Mouse (Mus musculus) cerebellum, postnatal 10 days (tissue): ENCODE results near the gene Setd7.
A peak's percentile ranks its signal among the peaks of the same experiment; 100 is the strongest.
"Not testable (repeated sequence)": the region's sequence is repeated elsewhere in the genome, so short reads cannot be mapped to it uniquely, and the experiment has no call there.

Source experiments
- DNase-seq, 2 experiments: peaks; one replicate each; pipeline ENCODE4 v3.0.0; 2021; ENCODE audit warnings: mixed read lengths in 2 of 2

Setd7 gene

DNA sequence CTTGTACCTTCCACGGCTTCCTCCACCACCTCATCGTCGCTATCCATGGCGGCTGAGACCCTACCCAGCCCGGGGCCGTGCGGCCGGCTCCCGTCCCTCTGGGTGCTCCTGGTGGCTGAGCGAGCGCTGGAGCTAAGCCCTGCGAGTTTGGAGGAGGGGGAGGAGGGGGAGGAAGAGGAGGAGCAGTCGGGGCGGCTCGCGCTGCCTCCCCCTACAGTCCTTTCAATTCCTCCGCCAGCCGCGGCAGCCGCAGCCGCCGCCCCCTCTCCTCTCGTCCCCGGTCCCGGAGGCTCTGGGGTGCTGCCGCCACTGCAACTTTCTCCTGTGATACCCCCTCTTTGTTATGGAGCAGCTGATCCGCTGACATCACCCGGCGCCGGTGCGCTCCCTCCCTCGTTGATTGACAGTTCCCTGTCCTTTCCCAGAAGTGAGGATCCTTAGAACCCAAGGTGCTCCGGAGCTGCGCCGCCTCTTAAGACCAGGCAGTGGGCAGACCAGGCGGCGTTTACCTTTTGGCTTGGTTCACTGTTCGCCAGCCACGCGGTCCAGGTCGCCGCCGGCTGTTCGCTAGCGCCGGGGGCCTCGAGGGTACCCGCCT, at the start of gene Setd7:
Gene Setd7, minus strand, starts transcription at position 369 of the 598 bp plus-strand sequence.
- DNase-seq, result peak; percentile 86 to 87

DNA sequence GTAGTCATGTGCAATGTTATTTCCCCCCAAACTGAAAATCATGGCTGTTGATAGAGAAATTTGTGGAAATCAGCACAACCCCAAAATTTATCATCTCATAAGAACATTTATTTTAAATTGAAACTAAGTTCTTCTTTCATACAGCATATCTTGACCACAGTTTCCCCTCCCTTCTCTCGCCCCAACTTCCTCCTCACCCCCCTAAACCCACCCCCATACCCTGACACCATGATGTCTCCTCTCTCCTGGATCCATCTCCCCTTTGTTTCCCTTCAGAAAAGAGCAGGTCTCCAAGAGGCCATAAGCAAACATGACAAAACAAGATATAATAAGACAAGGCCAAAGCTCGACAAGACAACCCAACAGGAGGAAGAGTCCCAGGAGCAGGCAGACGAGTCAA, 43.8 kb upstream of the Setd7 start:
- no peak for DNase-seq

DNA sequence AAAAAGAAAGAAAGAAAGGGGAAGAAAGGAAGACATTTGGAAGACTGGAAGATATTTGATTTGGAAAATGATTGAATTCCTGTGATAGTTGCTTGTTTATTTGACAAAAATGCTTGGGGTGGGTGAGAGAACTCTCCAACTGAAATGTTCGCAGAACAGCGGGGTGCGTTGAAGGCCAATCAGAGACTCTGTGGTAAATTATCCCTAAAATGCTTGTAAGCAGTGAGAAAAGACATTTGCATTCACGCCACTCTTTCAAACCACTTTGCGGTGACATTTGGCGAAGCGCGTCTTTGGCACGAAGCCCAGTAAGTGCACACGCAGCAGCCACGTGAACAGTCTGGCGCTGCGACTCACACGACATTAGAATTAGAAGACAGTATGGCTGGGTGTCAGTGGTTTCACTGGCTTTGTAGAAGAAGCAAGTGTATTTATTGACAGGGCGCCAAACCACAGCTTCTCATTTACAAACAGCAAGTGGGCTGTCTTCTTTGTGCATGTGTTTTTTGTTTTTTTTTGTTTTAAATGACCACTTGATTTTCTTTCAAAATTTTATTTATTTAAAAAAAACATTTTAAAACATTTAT, 43.1 kb upstream of the Setd7 start:
- peak; percentile 92 for DNase-seq

DNA sequence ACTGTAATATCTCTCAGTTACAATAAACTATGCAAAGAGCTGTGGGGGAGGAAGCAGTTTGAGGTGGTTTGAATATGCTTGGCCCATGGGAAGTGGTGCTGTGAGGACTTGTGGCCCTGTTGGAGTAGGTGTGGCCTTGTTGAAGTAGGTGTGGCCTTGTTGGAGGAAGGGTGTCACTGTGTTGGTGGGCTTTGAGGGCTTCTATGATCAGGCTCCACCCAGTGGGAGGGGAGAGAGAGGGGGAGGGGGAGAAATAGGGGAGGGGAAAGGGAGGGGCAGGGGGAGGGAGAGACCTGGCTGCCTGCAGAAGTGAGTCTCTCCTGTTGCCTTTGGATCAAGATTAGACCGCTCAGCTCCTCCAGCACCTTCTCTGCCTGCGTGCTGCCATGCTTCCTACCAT, 40.8 kb upstream of the Setd7 start:
- DNase-seq, result no peak

DNA sequence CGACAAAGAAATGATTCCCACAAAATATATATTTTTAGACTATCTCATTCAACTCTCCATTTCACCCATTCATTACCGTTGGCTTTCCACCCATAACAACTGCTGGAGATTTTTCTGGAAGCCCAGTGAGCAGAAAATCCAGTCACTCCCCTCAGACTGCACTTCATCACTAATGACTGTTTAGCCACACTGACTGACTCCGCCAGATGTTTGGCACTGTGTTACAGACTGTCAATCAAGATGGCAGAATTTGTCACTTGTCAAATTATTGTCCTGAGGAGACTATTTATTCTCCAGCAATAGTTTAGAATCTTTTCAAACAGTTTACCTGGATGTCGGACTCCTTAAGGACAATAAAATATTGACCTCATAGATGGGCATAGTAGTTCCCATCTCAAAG, 40.0 kb upstream of the Setd7 start:
- DNase-seq, result no peak

DNA sequence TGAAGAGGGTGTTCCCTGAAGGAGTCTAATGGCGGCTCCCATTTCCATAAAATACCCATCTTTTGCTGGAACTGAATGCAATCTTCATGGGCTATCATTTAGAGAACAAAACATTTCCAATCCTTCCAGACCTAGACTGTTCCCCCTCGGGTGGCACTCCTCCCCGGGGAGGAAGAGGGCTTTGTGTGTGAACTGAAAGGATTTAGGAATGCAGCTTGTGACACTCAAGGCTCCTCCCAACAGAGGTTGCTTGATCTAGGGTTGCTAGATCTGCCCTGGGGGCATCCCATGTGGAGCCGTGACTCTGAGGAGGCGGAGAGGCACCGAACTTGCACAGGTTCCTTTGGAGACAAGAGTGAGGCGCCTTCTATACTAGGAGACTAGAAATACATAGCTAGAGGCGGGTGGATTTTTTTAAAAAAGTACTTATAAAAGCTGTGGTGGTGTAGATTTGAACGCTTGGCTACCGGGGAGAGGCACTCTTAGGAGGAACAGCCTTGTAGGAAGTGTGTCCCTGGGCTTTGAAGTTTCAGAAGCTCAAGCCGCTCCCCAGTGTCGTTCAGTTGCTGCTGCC, 38.5 kb upstream of the Setd7 start:
- DNase-seq, result no peak

DNA sequence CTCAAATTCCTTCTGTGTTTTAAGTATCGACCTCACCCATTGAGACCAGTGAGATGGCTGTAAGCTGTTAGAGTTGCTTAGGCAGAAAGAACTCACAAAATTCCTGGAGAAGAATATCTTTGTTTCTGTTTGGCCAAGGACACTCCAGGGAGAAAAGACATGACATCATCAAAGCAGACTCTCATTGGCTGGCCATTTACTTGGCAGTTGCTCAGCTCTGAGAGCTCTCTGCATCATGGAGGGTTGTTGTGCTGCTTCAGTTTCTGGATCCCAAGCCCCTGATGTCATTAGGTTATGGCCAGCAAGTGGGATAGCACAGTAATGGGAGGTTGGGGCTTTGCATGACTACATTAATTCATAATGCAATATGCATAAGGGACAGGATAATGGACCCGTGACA, 35.9 kb upstream of the Setd7 start:
- DNase-seq, result peak in 1 of 2 experiments; percentile 32

DNA sequence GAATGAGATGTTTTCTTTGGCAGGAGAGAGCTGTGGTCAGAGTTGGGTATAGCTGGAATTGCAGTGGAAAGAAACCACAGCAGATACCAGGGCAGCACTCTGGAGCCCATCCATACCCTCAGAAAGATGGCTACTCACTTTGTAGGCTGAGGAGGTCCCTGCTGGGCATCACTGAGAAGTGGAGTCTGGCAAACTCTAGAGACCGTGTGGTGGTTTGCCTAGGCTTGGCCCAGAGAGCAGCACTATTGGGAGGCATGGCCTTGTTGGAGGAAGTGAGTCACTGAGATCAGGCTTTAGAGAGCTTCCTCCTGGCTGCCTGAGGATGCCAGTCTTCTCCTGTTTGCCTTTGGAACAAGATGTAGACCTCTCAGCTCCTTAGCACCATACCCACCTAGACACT, 32.8 kb upstream of the Setd7 start:
- DNase-seq, result no peak

DNA sequence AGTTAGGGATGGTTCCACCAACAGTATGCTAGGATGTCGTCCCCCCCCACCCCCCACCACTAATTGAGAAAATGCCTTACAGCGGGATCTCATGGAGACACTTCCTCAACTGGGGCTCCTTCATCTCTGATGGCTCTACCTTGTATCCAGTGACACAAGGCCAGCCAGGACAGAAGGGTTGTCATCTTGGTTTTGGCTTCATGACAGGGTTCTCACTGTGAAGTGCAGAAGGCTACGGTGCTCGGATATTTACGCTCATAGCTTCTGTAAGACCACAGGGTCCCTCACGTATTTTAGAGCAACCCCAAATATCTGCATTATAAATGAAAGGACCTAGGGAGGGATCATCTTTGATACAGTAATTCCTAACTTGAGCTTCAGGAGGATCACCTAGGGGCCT, 30.9 kb upstream of the Setd7 start:
- peak; percentile 57 to 65 for DNase-seq

DNA sequence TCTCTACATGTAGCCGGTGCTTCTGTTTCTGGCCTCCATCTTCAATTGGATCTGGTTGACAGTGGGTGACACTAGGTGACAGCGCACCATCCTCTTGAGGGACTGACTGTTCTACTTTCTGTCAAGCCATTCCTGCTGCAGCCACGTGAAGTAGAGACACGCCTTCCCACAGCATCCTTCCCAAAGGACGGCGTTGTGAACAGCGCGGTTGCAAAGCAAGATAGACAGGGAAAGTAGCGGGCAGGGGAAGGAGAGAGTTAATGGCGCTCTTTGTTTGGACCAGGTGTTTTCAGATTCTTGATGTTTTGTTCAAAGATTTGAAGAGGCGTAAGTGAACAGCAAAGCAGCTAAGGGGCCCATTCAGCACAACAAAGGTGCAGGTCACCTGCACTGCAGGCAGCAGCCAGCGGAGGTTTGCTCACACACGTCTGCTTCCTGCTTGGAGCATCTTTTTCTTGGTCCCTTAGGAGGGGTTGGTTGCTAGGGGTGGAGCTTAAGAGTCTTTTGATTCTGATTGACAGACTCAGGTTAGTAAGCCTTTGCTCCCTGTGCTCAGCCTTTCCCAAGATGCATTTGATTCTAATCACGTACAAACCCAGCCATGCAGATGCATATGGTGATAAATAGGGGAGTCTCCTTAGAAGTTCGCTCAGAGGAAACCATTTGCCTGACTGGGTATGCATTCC, 29.7 kb upstream of the Setd7 start:
- no peak for DNase-seq

DNA sequence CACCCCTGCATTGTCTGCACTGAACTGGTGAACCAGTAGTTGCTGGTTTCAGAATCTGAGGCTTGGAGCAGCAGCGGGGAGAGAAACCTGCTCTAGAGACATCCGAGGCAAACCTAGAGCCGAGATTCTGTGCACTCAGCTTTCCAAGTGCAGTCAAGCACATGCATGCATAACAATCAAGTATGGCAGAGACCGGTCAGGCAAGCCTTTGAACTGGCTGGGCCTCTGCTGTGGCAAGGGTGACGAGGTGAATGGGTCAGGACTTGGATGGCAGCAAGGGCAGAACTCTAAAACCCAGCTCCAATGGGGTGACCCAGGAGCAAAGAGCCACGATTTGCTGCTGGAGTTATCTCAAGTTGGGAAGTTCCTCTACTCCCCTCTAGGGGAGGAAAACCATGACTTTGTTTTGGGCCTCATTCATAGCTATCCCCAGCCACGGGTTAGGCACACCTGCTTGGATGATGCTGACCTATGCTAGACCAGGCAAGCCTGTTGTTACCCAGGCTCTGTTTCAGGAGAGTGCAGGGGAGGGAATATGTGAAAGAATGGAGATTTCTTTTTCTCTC, 27.1 kb upstream of the Setd7 start:
- no peak for DNase-seq

DNA sequence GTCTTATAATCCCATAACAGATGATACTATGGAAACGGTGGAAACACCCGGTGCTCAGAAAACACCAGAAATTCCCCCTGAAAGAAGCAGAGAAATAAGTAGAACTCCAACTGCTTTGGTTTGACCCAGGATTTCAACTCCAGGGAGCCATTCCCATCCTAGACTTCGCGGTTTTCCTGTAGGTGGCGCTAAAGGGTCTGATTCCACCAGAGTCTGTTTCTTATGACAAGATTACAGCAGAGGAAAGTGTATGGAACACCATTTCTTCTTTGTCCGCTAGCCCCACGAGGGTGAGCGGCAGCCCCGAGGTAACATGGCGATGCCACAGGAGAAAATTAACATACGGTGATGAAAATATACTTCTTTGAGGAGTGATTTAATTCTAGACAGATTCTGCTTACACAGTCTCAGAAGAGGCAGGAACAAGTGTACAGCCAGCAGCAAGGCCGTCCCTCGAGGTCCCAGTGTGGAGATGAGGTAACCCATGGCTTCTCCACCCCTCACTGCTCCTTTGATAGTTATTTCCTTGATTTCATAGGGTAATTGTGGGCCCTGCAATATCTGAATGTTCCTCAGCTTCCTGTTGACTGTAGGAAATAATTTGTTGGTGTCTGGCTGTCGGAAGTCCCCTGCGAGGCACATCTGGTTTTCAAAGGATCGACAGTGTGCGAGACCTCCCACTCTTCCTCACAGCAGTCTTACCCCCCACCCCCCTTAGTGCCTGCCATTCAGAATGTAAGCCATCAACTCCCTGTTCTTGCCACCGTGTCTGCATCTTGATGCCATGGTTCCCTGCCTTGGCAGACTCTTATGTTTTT, 23.1 kb upstream of the Setd7 start:
- peak; percentile 92 to 96 for DNase-seq

DNA sequence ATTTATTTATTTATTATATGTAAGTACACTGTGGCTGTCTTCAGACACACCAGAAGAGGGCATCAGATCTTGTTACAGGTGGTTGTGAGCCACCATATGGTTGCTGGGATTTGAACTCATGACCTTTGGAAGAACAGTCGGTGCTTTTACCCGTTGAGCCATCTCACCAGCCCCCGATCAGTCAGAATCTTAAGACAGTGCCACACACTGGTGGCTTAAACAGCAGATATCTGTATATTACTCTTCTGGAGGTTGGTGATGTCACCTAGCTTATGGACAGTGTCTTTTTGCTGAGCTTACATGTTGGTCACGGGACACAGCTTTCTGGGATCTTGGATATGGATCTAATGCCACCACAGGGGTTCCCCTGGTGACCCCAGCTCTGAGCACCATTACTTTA, 18.6 kb upstream of the Setd7 start:
- DNase-seq, result not testable (repeated sequence)

DNA sequence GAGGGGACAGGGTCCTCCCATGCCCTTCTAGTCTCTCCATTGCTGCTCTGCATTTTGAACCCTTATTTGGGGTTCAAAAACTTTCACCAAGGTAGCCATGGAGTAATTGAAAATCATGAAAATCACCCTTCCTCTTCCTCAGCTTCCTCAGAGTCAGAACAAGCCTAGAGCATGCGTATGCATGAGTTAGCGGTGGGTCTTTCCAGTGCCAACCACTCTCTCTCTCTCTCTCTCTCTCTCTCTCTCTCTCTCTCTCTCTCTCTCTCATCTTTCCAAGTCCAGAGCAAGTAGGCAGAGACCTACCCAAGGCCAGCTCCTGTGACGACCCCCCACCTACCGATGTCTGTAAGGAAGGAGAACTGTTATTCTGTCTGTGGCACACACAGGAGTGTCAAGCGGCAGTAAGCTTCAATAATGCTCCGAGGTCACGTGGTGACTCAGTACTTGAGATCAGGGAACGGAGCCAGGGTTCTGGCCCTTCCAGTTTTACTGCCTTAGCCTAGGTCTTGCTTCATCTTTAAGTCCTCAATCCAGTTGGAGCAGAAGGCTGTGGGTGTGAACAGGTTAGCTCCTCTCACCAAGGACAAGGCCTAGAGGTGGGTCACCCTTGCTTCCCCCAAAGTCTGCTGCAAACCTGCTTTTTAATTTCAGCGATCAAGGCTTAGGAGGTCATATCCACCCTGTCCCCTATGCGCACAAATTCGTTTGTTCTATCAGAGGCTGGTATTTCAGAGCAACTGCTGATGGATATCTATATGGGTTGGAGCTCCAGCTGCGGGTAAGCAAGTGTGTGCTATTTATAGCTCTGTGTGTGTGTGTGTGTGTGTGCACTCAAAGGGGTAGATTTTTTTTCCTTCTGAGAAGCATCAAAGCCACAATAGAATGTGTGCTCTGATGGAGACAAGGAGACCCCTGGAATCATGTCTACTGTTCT, 17.4 kb upstream of the Setd7 start:
- DNase-seq, result peak in 1 of 2 experiments; percentile 34

DNA sequence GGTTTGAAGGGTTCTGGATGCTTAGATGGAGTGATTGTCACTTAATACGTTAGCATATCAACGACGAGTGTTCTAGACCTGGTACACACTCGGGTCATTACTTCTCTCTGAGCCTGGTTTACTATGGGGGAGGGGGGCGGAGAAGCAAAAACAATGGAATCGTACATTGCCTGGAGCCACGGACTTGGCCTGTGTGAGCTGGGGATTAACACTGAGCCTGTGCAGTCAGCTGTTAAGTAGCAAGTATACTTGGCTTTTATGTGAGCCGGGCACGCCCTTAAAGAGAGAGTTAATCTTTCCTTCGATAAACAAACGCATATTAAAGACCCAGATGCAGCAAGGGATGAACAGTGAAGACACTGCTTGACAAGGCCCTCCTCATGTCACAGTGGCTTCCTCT, 16.7 kb upstream of the Setd7 start:
- peak in 1 of 2 experiments; percentile 28 for DNase-seq

DNA sequence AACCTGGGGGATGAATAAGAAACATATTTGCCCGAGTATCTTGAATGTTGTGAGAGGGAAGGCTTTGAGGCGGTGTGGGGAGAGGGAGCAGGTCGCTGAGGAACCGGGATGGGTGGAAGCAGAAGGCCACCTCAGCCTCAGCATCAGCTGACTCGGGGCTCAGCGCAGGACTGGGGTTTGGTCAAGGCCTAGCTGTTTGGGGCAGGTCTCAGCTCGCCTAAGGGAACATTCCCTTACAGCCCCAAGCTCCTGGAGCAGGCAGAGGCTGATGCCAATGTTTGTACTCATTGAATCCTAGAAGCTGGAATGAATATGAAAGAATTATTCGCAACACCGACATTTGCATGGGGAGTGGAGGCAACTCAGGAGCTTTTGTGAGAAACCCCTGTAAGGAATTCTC, 13.2 kb upstream of the Setd7 start:
- DNase-seq, result no peak

DNA sequence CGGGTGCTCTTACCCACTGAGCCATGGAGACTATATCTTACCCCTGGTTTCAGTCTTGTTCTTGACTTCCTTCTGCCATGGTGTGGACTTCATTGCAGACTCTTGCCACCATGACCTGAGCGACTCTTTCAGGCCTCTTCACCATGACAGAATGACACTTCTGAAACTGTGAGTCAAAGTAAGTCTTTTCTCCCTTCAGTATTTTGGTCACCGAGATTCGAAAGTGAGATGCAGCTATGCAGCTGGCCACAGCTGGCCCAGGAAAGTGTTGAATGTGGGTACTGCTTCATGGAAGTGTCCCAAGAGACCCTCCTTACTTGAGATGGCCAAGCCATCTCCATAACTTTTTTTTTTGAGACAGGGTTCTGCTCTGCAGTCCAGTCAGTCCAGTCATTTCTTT, 9.5 kb upstream of the Setd7 start:
- no peak for DNase-seq

DNA sequence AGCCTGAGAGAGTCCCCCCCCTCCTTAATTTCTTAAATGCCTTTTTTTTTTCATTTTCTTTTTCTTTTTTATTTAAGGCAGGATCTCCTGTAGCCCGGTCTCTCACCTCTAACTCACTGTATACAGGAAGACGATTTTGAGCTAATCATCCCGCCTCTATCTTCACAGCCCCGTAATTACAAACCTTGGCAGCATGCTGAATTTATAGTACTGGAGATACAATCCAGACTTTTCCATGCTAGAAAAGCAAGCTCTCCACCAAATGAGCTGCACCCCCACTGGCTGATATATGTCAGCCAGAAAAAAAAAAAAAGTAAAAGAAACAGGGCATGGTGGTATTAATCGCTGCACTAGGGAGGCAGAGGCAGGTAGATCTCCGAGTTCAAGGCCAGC, 1.3 kb upstream of the Setd7 start:
- DNase-seq, result no peak

DNA sequence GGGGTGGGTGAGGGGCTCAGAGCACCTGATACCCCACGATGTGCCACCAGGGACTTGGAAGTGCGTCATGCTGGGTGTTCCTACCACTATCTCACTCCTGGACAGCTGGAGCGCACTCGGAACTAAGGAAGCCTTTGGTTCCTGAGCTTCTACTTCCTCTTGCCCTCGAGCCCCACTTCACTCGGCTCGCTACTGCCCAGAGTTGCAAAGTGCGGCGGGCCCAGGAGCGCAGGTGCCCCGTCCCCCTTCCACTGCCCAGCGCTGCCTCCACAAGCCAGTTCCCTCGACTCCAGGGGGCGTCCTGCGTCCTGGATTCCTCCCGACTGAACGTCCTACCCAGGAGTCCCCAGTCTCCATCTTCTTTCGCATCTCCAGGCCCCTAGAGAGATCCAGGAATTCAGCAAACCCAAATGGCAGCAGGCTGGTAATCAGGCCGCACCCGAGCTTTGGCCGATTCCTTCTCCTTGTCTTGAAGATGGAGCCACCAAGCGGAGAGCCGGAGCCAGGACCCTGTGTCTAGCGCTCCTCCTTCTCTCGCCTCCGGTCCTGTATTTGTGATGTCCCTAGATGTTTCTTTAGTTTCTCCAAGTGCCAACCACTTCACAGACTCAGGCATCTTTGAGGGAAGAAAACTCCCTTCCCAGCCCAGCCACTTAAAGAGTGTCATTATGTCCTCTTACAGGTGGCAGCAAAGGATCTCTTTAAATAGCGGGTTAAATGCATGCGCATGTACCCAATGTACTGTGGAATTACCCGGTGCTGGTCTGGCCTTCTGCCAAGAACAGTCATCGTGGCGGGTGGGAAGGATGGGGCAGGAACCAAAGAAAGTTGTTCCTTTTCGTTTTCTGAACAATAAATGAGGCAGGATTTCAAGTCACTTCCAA, 672 bp upstream of the Setd7 start:
- DNase-seq, result peak; percentile 79 to 80

DNA sequence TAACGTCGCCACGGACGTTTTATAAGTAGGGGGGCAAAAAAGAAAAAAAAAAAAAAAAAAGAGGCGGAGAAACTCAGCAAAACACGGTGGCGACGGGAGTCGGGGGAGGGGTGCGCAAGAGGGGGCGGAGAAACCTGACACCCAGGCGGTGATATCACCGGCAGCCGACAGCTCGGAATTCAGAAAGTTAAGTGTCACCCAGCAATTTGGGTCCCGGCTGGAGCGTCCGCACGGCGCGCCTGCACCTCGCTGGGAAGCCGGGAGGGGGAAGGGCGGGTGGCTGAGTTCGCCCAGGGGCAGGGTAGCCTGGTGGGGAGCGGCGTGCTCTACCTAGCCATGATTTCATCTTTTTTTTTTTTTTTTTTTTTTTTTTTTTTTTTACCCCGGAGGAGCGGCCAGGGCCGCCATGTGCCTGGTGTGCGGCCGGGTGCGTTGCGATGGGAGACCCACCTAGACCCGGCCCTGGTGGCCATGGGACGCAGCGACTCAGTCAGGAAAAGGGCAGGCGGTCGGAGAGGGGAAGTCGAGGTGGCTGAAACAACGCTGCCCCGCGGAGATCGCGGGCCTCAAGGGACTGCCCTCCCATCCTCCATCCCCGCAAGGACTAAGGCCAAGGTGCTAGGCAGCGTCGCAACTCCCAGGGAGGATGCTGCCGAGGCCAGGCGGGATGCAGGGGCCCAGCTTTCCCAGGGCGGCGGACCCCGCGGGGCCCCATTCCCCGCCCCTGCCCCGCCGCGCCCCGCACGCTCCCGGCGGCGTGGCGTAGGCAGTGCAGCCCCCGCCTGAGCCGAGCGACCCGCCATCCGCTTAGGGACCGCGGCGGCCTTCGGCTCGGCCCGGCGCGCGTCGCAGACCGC, 857 bp downstream of the Setd7 start:
- peak; percentile 86 to 90 for DNase-seq
